Mouse (Mus musculus) midbrain, postnatal 0 days (tissue): ENCODE measurements around the gene Syt15. TPM values are rescaled to one million over a fixed set of nuclear protein-coding genes. Genes with fewer than 3 reads are reported as not detected.

ENCODE experiments used
- ATAC-seq: fragments of 200-750 bp; cut with Nextera tagmentation; 2 replicates; pipeline ENCODE4 v1.8.0; 2017; ENCODE audit warnings: moderate number of reproducible peaks, mild to moderate bottlenecking, moderate TSS enrichment, moderate library complexity; ENCODE audit not compliant: low FRiP score
- DNase-seq: peaks from one replicate; pipeline ENCODE4 v3.0.0-alpha.2; 2015; ENCODE audit warnings: low spot score
- H3K27ac ChIP-seq: fragments of 300-500 bp; sonication (generic); 2 replicates; pipeline ENCODE4 v1.5.1; 2014; ENCODE audit warnings: low read depth, mild to moderate bottlenecking, low read length, mixed read lengths
- H3K27me3 ChIP-seq: fragments of 300-500 bp; sonication (generic); 2 replicates; pipeline ENCODE4 v1.6.1; 2014; ENCODE audit warnings: low read length, control low read depth, mixed read lengths; ENCODE audit not compliant: insufficient read depth
- H3K36me3 ChIP-seq: fragments of 300-500 bp; sonication (generic); 2 replicates; pipeline ENCODE4 v1.6.1; 2014; ENCODE audit warnings: low read length, control low read depth, mixed read lengths; ENCODE audit not compliant: insufficient read depth
- H3K4me1 ChIP-seq: fragments of 300-500 bp; sonication (generic); 2 replicates; pipeline ENCODE4 v1.6.1; 2014; ENCODE audit warnings: mild to moderate bottlenecking, control low read depth, antibody characterized with exemption, low read length, mixed read lengths; ENCODE audit not compliant: insufficient read depth
- H3K4me2 ChIP-seq: fragments of 300-500 bp; sonication (generic); 2 replicates; pipeline ENCODE4 v1.6.1; 2014; ENCODE audit warnings: low read depth, mild to moderate bottlenecking, low read length, mixed read lengths; ENCODE audit not compliant: poor library complexity, severe bottlenecking
- H3K4me3 ChIP-seq: fragments of 300-500 bp; sonication (generic); 2 replicates; pipeline ENCODE4 v1.5.1; 2014; ENCODE audit warnings: low read depth, mild to moderate bottlenecking, low read length, moderate library complexity
- H3K9ac ChIP-seq: fragments of 300-500 bp; sonication (generic); replicated peaks from 2 replicates; pipeline ENCODE4 v1.6.1; 2014; ENCODE audit warnings: mild to moderate bottlenecking, low read length, moderate library complexity, mixed read lengths; ENCODE audit not compliant: poor library complexity, severe bottlenecking
- H3K9me3 ChIP-seq: fragments of 300-500 bp; sonication (generic); 2 replicates; pipeline ENCODE4 v1.6.1; 2016; ENCODE audit warnings: low read length, control low read depth
- CTCF ChIP-seq: IDR thresholded peaks from 2 replicates; pipeline ENCODE4 v1.5.1; 2016; ENCODE audit warnings: antibody characterized with exemption, mild to moderate bottlenecking
- WGBS: fragments of 180-500 bp; shearing (Covaris S2); extraction: QIAGEN DNeasy Blood & Tissue Kit; methylation state at CpG from one replicate; pipeline ENCODE4 v1.1.7; 2014; 5-methylcytosine and 5-hydroxymethylcytosine counted together
- polyA plus RNA-seq: library from polyadenylated mRNA; unstranded; fragments of >200 nt; fragmentation: Nextera tagmentation; extraction: Ambion mirVana; gene quantifications from 2 replicates; pipeline ENCODE4 v1.2.1, GENCODE M21; 2015
- total RNA-seq: library from RNA; depleted of rRNA; stranded (reverse); fragments of >200 nt; gene quantifications from 2 replicates; pipeline ENCODE4 v1.2.3, GENCODE M21; 2014

Gene Syt15
- total and polyA plus RNA-seq, 2 experiments from 2014 or later = 0.80 to 2.1 TPM

GRCm38 (mm10) chr14:34208651-34209050 lies 10.7 kb upstream of the Syt15 start:
- DNase-seq = peak; percentile 38
- Histone ChIP-seq H3K36me3 (no peaks in the 10 kb centered on the region), H3K9me3 (no peaks in the 10 kb centered on the region), H3K9ac (no peak overlapping the region), H3K4me1 (no peaks in the 10 kb centered on the region), H3K4me3 (no peak overlapping the region), H3K27me3 (no peaks in the 10 kb centered on the region), H3K27ac (no peak overlapping the region), H3K4me2 (no peak overlapping the region)
- TF ChIP-seq CTCF = peak; percentile 60
- 48% methylated on average over 2 of the region's 2 CpGs for WGBS
- no peak for ATAC-seq

GRCm38 (mm10) chr14:34209080-34209479 lies 10.3 kb upstream of the Syt15 start:
- H3K4me1 ChIP-seq = no peaks in the 10 kb centered on the region
- no peak overlapping the region for H3K4me2 ChIP-seq
- no peaks in the 10 kb centered on the region for H3K9me3 ChIP-seq
- no peaks in the 10 kb centered on the region for H3K36me3 ChIP-seq
- ATAC-seq (no peak), DNase-seq (no peak)
- WGBS = 51% methylated on average over 4 of the region's 4 CpGs
- no peak for TF ChIP-seq CTCF
- no peak overlapping the region for H3K27ac ChIP-seq
- H3K9ac ChIP-seq = no peak overlapping the region
- H3K27me3 ChIP-seq = no peaks in the 10 kb centered on the region
- H3K4me3 ChIP-seq = no peak overlapping the region

DNA sequence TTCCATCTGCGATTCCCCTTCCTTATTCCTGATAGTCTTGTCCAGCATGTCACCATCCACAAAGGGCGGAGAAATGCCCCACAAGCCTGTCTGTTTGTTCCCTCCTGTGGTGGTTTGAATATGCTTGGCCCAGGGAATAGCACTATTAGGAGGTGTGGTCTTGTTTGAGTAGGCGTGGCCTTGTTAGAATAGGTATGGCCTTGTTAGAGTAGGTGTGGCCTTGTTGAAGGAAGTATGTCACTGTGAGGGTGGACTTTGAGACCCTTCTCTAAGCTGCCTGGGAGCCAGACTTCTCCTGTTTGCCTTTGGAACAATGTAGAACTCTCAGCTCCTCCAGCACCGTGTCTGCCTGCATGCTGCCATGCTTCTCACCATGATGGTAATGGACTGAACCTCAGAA lies 9.5 kb upstream of the Syt15 start:
- 88% methylated on average over 4 of the region's 4 CpGs for WGBS
- DNase-seq = no peak
- ATAC-seq = no peak
- no peak overlapping the region for H3K9ac ChIP-seq
- no peaks in the 10 kb centered on the region for H3K36me3 ChIP-seq
- no peak for TF ChIP-seq CTCF
- no peaks in the 10 kb centered on the region for H3K9me3 ChIP-seq
- H3K4me3 ChIP-seq = no peak overlapping the region
- no peak overlapping the region for H3K27ac ChIP-seq
- H3K4me1 ChIP-seq = no peaks in the 10 kb centered on the region
- no peaks in the 10 kb centered on the region for H3K27me3 ChIP-seq
- H3K4me2 ChIP-seq = no peak overlapping the region

GRCm38 (mm10) chr14:34215451-34216127 lies 3.8 kb upstream of the Syt15 start:
- H3K9me3 ChIP-seq = no peaks in the 10 kb centered on the region
- no peaks in the 10 kb centered on the region for H3K36me3 ChIP-seq
- peak; percentile 47 for DNase-seq
- H3K27me3 ChIP-seq = peaks cover 9% of the 10 kb centered on the region; the same call in 1 of the 2 replicates
- H3K27ac ChIP-seq = no peak overlapping the region
- no peaks in the 10 kb centered on the region for H3K4me1 ChIP-seq
- no peak for TF ChIP-seq CTCF
- no peak overlapping the region for H3K4me2 ChIP-seq
- ATAC-seq = no peak
- no peak overlapping the region for H3K4me3 ChIP-seq
- WGBS = 63% methylated on average over 6 of the region's 6 CpGs
- H3K9ac ChIP-seq = no peak overlapping the region

- Histone ChIP-seq H3K27me3 (peaks cover 13% of the 10 kb centered on the region; the same call in 1 of the 2 replicates), H3K9me3 (no peaks in the 10 kb centered on the region), H3K9ac (no peak overlapping the region), H3K27ac (no peak overlapping the region), H3K4me3 (peak overlapping the region; percentile 21), H3K4me2 (peak overlapping the region; percentile 50), H3K4me1 (no peaks in the 10 kb centered on the region), H3K36me3 (no peaks in the 10 kb centered on the region)
- no peak for TF ChIP-seq CTCF
- DNase-seq (no peak), ATAC-seq (no peak)
- WGBS = 8% methylated on average over 25 of the region's 29 CpGs
Measured at GRCm38 (mm10) chr14:34219786-34220198, 397 bp downstream of the Syt15 start.

- Histone ChIP-seq H3K4me3 (no peak overlapping the region), H3K27me3 (peaks cover 13% of the 10 kb centered on the region; the same call in 1 of the 2 replicates), H3K27ac (no peak overlapping the region), H3K4me2 (peak overlapping the region; percentile 50; the same call in 1 of the 2 replicates), H3K4me1 (no peaks in the 10 kb centered on the region), H3K9ac (no peak overlapping the region), H3K9me3 (no peaks in the 10 kb centered on the region), H3K36me3 (no peaks in the 10 kb centered on the region)
- 82% methylated on average over 5 of the region's 5 CpGs for WGBS
- DNase-seq (no peak), ATAC-seq (no peak)
- no peak for TF ChIP-seq CTCF
Measured at GRCm38 (mm10) chr14:34220426-34220825, 1.0 kb downstream of the Syt15 start.
